Mouse (Mus musculus): ENCODE results near the gene Rpl35a. TPM values are rescaled to one million over a fixed set of nuclear protein-coding genes. Genes with fewer than 3 reads are reported as not detected.
"Not testable (repeated sequence)": the region's sequence is repeated elsewhere in the genome, so short reads cannot be mapped to it uniquely, and the experiment has no call there.

The Rpl35a gene
- total RNA-seq, 2 experiments from 2014 or later = 304 to 324 TPM

- no peak for DNase-seq
- intact Hi-C loops (cut with DNase I; ENCODE audit: low total_unique reads) = no loop called here
These were observed 6.4 kb upstream of the Rpl35a start for GRCm38 (mm10) chr16:33049809-33050208.

DNA sequence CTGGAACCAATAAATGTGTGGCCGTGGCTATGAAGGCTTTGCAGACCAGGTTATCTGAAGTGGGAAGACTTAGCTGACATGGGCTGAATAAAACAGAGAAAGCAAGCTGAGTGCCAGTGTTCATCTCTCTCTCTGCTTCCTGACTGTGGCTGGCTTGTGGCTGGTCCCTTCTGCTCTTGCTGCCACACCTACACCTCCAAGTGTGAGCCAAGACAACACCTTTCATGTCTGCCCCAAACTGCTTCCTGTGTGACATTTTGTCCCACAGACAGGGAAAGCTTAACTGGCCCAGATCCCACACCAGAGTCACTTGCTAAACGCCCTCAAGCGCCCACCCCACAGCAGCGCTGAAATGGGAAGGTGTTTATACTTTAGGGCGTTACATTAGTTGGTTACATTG is 3.1 kb upstream of the Rpl35a start:
- no peak for DNase-seq
- intact Hi-C loops (cut with DNase I; ENCODE audit: low total_unique reads) = no loop called here

DNA sequence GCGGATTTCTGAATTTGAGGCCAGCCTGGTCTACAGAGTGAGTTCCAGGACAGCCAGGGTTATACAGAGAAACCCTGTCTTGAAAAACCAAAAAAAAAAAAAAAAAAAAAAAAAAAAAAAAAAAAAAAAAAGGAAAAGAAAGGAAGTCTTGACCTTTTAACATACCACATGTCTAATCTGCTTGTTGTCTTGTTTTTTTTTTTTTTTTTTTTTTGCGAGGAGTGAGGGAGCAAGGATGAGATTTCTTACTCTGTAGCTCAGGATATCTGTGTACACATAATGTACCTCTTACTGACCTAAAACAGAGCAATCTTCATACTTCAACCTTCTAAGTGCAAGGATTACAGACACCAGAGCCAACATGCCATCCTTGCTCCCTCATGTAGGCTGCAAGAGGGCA is 1.3 kb upstream of the Rpl35a start:
- DNase-seq; intact Hi-C loops (cut with DNase I; ENCODE audit: low total_unique reads): not testable (repeated sequence)

- no peak for DNase-seq
- intact Hi-C loops (cut with DNase I; ENCODE audit: low total_unique reads) = no loop called here
These were observed 598 bp upstream of the Rpl35a start for GRCm38 (mm10) chr16:33055655-33056054.

- intact Hi-C loops (cut with DNase I; ENCODE audit: low total_unique reads) = no loop called here
- no peak for DNase-seq
These were observed 533 bp downstream of the Rpl35a start for GRCm38 (mm10) chr16:33056786-33057185.

DNA sequence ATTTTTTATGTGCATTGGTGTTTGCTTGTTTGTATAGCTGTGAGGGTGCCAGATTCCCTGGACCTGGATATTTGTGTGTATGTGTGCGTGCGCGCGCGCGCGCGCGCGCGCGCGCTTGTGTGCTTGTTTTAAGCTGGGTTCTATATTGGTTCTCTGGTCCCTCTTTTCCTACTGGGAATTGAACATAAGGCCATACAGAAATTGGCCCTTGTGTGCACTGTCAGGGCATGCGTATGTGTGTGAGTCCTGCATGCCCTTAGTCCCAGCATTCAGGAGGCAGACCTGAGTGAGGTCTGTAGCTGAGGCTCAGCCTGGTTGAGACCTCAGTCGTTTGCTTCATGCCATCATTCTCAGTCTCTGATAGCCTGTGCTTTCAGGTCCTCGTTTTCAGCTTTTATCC is 1.8 kb downstream of the Rpl35a start:
- intact Hi-C loops (cut with DNase I; ENCODE audit: low total_unique reads) = no loop called here
- no peak for DNase-seq

DNA sequence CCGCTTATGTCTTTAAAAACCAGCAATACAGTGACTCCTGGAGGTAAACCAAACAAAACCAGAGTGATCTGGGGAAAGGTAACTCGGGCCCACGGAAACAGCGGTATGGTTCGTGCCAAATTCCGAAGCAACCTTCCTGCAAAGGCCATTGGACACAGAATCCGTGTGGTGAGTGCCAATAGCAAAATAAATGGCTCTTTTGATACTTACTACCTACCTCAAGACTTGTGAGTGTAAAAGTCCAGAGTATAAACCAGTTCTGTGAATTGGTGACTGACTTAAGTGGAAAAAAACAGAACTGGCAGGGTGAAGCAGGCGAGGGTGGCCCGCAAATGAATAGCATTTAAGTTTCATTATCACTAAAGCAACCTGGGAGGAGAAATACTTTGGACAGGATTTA is 2.4 kb downstream of the Rpl35a start:
- DNase-seq; intact Hi-C loops (cut with DNase I; ENCODE audit: low total_unique reads): not testable (repeated sequence)

- intact Hi-C loops (cut with DNase I; ENCODE audit: low total_unique reads) = no loop called here
- DNase-seq = no peak
These were observed 3.2 kb downstream of the Rpl35a start for GRCm38 (mm10) chr16:33059471-33059870.

DNA sequence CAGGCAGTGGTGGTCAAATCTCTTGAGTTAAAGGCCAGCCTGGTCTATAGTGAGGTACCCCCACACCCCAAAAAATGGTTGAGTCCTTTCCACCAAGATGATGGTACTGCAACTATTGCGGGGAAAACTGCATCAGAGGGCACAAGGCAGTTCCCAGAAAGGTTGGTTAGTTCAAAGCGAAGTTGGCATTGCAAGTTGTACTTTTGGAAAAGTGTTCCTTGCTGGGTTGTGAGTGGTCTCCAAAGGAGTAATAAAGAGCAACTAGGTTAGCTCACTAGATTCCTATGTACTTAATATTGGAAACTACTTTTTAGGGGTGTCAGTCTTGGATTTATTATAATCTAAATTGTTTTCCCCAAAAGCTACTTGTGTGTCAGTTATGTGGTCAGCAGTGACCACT is 4.7 kb downstream of the Rpl35a start:
- intact Hi-C loops (cut with DNase I; ENCODE audit: low total_unique reads) = no loop called here
- no peak for DNase-seq

GRCm38 (mm10) chr16:33061400-33061799 is 5.1 kb downstream of the Rpl35a start:
- DNase-seq = no peak
- intact Hi-C loops (cut with DNase I; ENCODE audit: low total_unique reads) = no loop called here

- peak; percentile 93 for DNase-seq
- intact Hi-C loops (cut with DNase I; ENCODE audit: low total_unique reads) = no loop called here
These were observed 5.9 kb downstream of the Rpl35a start, which contains the start of gene Lmln for GRCm38 (mm10) chr16:33062024-33062681. Gene Lmln, plus strand, starts transcription at chr16:33062521.

GRCm38 (mm10) chr16:33062682-33063131 is 6.5 kb downstream of the Rpl35a start:
- intact Hi-C loops (cut with DNase I; ENCODE audit: low total_unique reads) = no loop called here
- no peak for DNase-seq

DNA sequence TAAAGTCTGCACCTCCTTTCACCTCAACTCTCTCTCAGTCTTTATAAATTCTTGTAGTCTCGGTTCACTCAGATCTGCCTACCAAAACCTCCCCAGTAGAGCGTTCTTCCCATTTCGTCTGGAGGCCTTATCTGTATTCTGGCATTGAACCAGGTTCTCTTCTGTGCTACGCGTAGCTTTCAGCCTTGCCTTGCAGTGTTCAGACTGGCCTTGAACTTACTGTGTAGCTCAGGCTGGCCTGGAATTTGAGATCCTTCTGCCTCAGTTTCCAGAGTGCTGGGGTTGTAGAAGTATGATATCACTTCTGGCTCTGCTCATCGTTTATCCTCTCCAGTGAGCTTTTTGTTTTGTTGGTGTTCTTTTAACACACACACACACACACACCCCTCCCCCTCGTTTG is 7.0 kb downstream of the Rpl35a start:
- intact Hi-C loops (cut with DNase I; ENCODE audit: low total_unique reads) = no loop called here
- DNase-seq = no peak

DNA sequence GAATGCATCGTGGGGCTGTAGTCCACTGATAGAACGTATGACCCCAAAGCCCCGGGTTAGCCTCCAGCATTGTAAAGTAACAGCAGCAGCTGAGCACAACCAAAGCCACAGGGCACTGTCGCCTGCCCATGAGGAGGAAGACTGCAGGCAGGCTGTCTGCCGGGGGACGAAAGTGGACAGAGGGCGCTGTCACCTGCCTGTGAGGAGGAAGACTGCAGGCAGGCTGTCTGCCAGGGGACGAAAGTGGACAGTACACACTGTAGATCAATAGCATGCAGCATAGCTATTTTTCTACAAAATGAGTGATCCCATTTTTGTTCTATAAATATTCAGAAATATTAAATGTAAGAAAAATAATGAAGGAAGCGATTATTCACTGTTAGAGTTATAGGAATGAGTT is 8.4 kb downstream of the Rpl35a start:
- DNase-seq = no peak
- intact Hi-C loops (cut with DNase I; ENCODE audit: low total_unique reads) = no loop called here

DNA sequence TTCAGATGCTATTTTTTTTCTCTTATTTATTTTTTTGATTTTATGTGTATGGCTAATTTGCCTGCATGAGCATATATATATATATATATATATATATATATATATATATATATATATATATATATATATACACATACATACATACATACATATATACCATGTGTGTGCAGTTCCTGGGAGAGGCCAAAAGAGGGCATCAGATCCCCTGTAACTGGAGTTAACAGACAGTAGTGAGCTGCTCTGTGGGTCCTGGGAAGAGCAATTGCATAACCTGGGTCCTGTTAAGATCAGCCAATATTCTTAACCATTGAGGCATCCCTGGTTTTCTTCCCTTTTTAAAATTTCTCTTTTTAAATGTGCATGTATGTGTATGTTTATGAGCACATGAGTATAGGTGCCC is 14.7 kb downstream of the Rpl35a start:
- DNase-seq = no peak
- intact Hi-C loops (cut with DNase I; ENCODE audit: low total_unique reads) = no loop called here

GRCm38 (mm10) chr16:33072871-33073557 is 16.8 kb downstream of the Rpl35a start:
- intact Hi-C loops (cut with DNase I; ENCODE audit: low total_unique reads) = no loop called here
- no peak for DNase-seq

DNA sequence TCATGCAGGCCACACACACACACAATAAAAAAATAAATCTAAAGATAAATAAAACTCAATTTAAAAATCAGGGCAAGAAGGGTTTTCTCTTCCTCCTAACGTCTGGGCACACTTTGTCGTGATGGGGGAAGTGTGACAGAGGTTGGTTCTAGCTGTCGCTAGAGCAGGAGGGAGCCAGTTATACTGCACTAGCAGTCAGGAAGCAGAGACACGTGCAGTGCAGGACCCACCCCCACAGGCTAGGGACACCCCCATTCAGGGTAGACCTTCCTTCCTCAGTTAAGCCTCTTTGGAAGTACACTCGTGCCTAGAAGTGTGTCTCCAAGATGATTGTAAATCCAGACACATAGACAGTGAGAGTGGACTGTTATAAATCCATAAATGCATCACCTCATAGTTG is 18.7 kb downstream of the Rpl35a start:
- intact Hi-C loops (cut with DNase I; ENCODE audit: low total_unique reads) = no loop called here

GRCm38 (mm10) chr16:33076078-33076477 is 19.8 kb downstream of the Rpl35a start:
- intact Hi-C loops (cut with DNase I; ENCODE audit: low total_unique reads) = no loop called here
- no peak for DNase-seq

More for the DNA sequence above, 18.7 kb downstream of the Rpl35a start:
- no peak for DNase-seq

DNA sequence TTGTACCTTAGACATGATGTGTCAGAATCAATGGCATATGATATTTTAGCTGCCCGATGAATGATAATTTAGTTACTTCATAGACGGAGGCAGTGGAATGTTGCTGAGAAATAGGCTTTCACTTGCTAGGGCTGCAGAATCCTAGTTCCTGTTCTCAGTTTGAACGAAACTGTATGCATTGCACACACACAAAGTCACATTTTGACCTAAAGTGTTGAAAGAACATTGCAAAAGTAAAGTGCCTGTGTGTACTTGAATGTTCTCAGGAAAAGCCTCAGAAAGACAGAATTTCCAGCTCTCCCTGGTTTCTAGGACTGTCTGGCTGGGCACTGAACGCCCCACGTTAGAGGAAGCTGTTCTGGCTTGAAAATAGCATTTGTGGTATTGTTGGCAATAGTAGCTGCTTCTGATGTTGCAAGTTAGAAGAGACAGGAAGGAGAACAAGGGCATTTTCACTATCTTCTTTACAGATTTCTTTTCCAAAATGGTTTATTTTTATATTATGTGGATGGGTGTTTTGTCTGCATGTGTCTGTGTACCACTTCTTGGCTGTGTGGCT is 20.9 kb downstream of the Rpl35a start:
- DNase-seq = no peak
- intact Hi-C loops (cut with DNase I; ENCODE audit: low total_unique reads) = no loop called here

DNA sequence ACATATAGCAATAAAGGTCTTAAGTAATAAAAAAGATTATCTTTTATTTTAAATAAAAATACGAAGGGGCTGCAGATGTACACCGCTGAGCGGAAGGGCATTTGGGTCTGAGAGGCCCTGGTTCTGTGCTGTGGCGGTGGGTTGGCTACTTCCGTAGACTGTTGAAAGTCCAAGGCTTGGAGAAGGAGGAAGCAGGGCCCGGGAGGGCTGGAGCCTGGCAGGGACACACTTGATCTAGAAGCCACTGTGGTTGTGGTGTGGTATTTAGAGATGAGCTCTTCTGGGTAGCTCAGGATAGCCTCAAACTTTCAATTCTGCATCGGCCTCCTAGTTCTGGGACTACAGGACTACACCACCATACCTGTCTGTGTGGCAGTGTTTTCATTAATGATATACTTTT is 23.8 kb downstream of the Rpl35a start:
- no peak for DNase-seq
- intact Hi-C loops (cut with DNase I; ENCODE audit: low total_unique reads) = no loop called here

- no peak for DNase-seq
- intact Hi-C loops (cut with DNase I; ENCODE audit: low total_unique reads) = no loop called here
These were observed 26.7 kb downstream of the Rpl35a start for GRCm38 (mm10) chr16:33082951-33083350.
